Mouse (Mus musculus): ENCODE measurements at regions not wholly inside any gene's neighbourhood (a gene's known extent, or its start where the extent isn't known, plus 50 kb on each side); places are given as distances from the start of the nearest gene placed in this dataset.

GRCm38 (mm10) chr2:34014868-34015639 is 127.3 kb upstream of the Mvb12b start:
- Histone ChIP-seq H3K27me3 (replicated peaks; ENCODE audit: control insufficient read depth, insufficient read depth, low read length) (no peaks in the 10 kb centered on the region), H3K4me1 (ENCODE audit: control insufficient read depth, insufficient read depth, low read length) (no peaks in the 10 kb centered on the region), H3K27ac (ENCODE audit: insufficient read depth, low read depth, low read length) (no peak overlapping the region), H3K4me3 (ENCODE audit: insufficient read depth, low read depth, low read length) (no peak overlapping the region), H3K36me3 (ENCODE audit: control insufficient read depth, insufficient read depth, low read length) (no peaks in the 10 kb centered on the region)
- no peak for DNase-seq
- TF ChIP-seq POLR2A (IDR thresholded peaks at IDR 0.05; ENCODE audit: low read depth, low read length) (no peak), CTCF (conservative IDR thresholded peaks at IDR 0.05; ENCODE audit: insufficient read depth, insufficient read length, low read depth, low read length) (no peak)
- WGBS, result 76% methylated on average over 8 of the region's 8 CpGs

- WGBS, result 61% methylated on average over 1 of the region's 1 CpGs
- H3K27me3 ChIP-seq (replicated peaks; ENCODE audit: control insufficient read depth, insufficient read depth, low read length), result no peaks in the 10 kb centered on the region
- no peak overlapping the region for H3K27ac ChIP-seq (ENCODE audit: insufficient read depth, low read depth, low read length)
- no peak for DNase-seq
- TF ChIP-seq CTCF (conservative IDR thresholded peaks at IDR 0.05; ENCODE audit: insufficient read depth, insufficient read length, low read depth, low read length) (no peak), POLR2A (IDR thresholded peaks at IDR 0.05; ENCODE audit: low read depth, low read length) (no peak)
- no peaks in the 10 kb centered on the region for H3K4me1 ChIP-seq (ENCODE audit: control insufficient read depth, insufficient read depth, low read length)
- no peaks in the 10 kb centered on the region for H3K36me3 ChIP-seq (ENCODE audit: control insufficient read depth, insufficient read depth, low read length)
- no peak overlapping the region for H3K4me3 ChIP-seq (ENCODE audit: insufficient read depth, low read depth, low read length)
Observed at GRCm38 (mm10) chr2:34010166-34010565, 122.4 kb upstream of the Mvb12b start.

GRCm38 (mm10) chr2:34007916-34008315 is 120.2 kb upstream of the Mvb12b start:
- WGBS, result 96% methylated on average over 7 of the region's 7 CpGs

GRCm38 (mm10) chr2:33997106-33997505 is 109.4 kb upstream of the Mvb12b start:
- WGBS, result 96% methylated on average over 7 of the region's 7 CpGs
- no peak for DNase-seq
- Histone ChIP-seq H3K27me3 (replicated peaks; ENCODE audit: control insufficient read depth, insufficient read depth, low read length) (no peaks in the 10 kb centered on the region), H3K27ac (ENCODE audit: insufficient read depth, low read depth, low read length) (no peak overlapping the region), H3K4me3 (ENCODE audit: insufficient read depth, low read depth, low read length) (no peak overlapping the region), H3K4me1 (ENCODE audit: control insufficient read depth, insufficient read depth, low read length) (no peaks in the 10 kb centered on the region), H3K36me3 (ENCODE audit: control insufficient read depth, insufficient read depth, low read length) (no peaks in the 10 kb centered on the region)
- TF ChIP-seq POLR2A (IDR thresholded peaks at IDR 0.05; ENCODE audit: low read depth, low read length), result no peak
- no peak for TF ChIP-seq CTCF (conservative IDR thresholded peaks at IDR 0.05; ENCODE audit: insufficient read depth, insufficient read length, low read depth, low read length)

More at GRCm38 (mm10) chr2:34007916-34008315, 120.2 kb upstream of the Mvb12b start:
- Histone ChIP-seq H3K27me3 (replicated peaks; ENCODE audit: control insufficient read depth, insufficient read depth, low read length) (no peaks in the 10 kb centered on the region), H3K27ac (ENCODE audit: insufficient read depth, low read depth, low read length) (no peak overlapping the region), H3K4me1 (ENCODE audit: control insufficient read depth, insufficient read depth, low read length) (no peaks in the 10 kb centered on the region), H3K36me3 (ENCODE audit: control insufficient read depth, insufficient read depth, low read length) (no peaks in the 10 kb centered on the region), H3K4me3 (ENCODE audit: insufficient read depth, low read depth, low read length) (no peak overlapping the region)
- no peak for DNase-seq
- TF ChIP-seq CTCF (conservative IDR thresholded peaks at IDR 0.05; ENCODE audit: insufficient read depth, insufficient read length, low read depth, low read length) (no peak), POLR2A (IDR thresholded peaks at IDR 0.05; ENCODE audit: low read depth, low read length) (no peak)

- Histone ChIP-seq H3K36me3 (ENCODE audit: control insufficient read depth, insufficient read depth, low read length) (no peaks in the 10 kb centered on the region), H3K4me1 (ENCODE audit: control insufficient read depth, insufficient read depth, low read length) (no peaks in the 10 kb centered on the region), H3K4me3 (ENCODE audit: insufficient read depth, low read depth, low read length) (no peak overlapping the region), H3K27ac (ENCODE audit: insufficient read depth, low read depth, low read length) (no peak overlapping the region), H3K27me3 (replicated peaks; ENCODE audit: control insufficient read depth, insufficient read depth, low read length) (no peaks in the 10 kb centered on the region)
- TF ChIP-seq POLR2A (IDR thresholded peaks at IDR 0.05; ENCODE audit: low read depth, low read length) (no peak), CTCF (conservative IDR thresholded peaks at IDR 0.05; ENCODE audit: insufficient read depth, insufficient read length, low read depth, low read length) (no peak)
- DNase-seq, result no peak
- 98% methylated on average over 2 of the region's 2 CpGs for WGBS
Observed at GRCm38 (mm10) chr2:33996331-33996730, 108.6 kb upstream of the Mvb12b start.

- H3K36me3 ChIP-seq (ENCODE audit: control insufficient read depth, insufficient read depth, low read length), result no peaks in the 10 kb centered on the region
- H3K27ac ChIP-seq (ENCODE audit: insufficient read depth, low read depth, low read length), result no peak overlapping the region
- no peak overlapping the region for H3K4me3 ChIP-seq (ENCODE audit: insufficient read depth, low read depth, low read length)
- no peak for DNase-seq
- no peaks in the 10 kb centered on the region for H3K27me3 ChIP-seq (replicated peaks; ENCODE audit: control insufficient read depth, insufficient read depth, low read length)
- no peaks in the 10 kb centered on the region for H3K4me1 ChIP-seq (ENCODE audit: control insufficient read depth, insufficient read depth, low read length)
- WGBS, result 81% methylated on average over 4 of the region's 4 CpGs
- TF ChIP-seq CTCF (conservative IDR thresholded peaks at IDR 0.05; ENCODE audit: insufficient read depth, insufficient read length, low read depth, low read length) (no peak), POLR2A (IDR thresholded peaks at IDR 0.05; ENCODE audit: low read depth, low read length) (no peak)
Observed at GRCm38 (mm10) chr2:33991299-33991698, 103.6 kb upstream of the Mvb12b start.

GRCm38 (mm10) chr2:33990711-33991110 is 103.0 kb upstream of the Mvb12b start:
- DNase-seq, result no peak
- Histone ChIP-seq H3K4me3 (ENCODE audit: insufficient read depth, low read depth, low read length) (no peak overlapping the region), H3K27ac (ENCODE audit: insufficient read depth, low read depth, low read length) (no peak overlapping the region), H3K4me1 (ENCODE audit: control insufficient read depth, insufficient read depth, low read length) (no peaks in the 10 kb centered on the region), H3K27me3 (replicated peaks; ENCODE audit: control insufficient read depth, insufficient read depth, low read length) (no peaks in the 10 kb centered on the region), H3K36me3 (ENCODE audit: control insufficient read depth, insufficient read depth, low read length) (no peaks in the 10 kb centered on the region)
- TF ChIP-seq CTCF (conservative IDR thresholded peaks at IDR 0.05; ENCODE audit: insufficient read depth, insufficient read length, low read depth, low read length) (no peak), POLR2A (IDR thresholded peaks at IDR 0.05; ENCODE audit: low read depth, low read length) (no peak)
- WGBS, result 89% methylated on average over 6 of the region's 6 CpGs
